Mouse (Mus musculus) intestine, embryonic 14.5 days (tissue): ENCODE data around the gene Zc3h15. TPM values are rescaled to one million over a fixed set of nuclear protein-coding genes. Genes with fewer than 3 reads are reported as not detected.

Experiments used
- ATAC-seq: fragments of 200-750 bp; cut with Nextera tagmentation; replicated peaks from 2 replicates; pipeline ENCODE4 v1.8.0; 2017; ENCODE audit warnings: low read depth, moderate number of reproducible peaks, moderate TSS enrichment, moderate library complexity; ENCODE audit not compliant: low FRiP score, low TSS enrichment
- DNase-seq: peaks from one replicate; pipeline ENCODE4 v3.0.0-alpha.2; 2018; ENCODE audit warnings: low spot score
- H3K27ac ChIP-seq: fragments of 300-500 bp; sonication (generic); 2 replicates; pipeline ENCODE4 v1.5.1; 2014; ENCODE audit warnings: low read depth, mild to moderate bottlenecking, control low read depth
- H3K27me3 ChIP-seq: fragments of 300-500 bp; sonication (generic); replicated peaks from 2 replicates; pipeline ENCODE4 v1.6.1; 2014; ENCODE audit warnings: low read length, control low read depth; ENCODE audit not compliant: control insufficient read depth, insufficient read depth
- H3K36me3 ChIP-seq: fragments of 300-500 bp; sonication (generic); 2 replicates; pipeline ENCODE4 v1.6.1; 2014; ENCODE audit warnings: low read length, control low read depth; ENCODE audit not compliant: control insufficient read depth, insufficient read depth
- H3K4me1 ChIP-seq: fragments of 300-500 bp; sonication (generic); replicated peaks from 2 replicates; pipeline ENCODE4 v1.6.1; 2014; ENCODE audit warnings: low read length, control low read depth, mixed read lengths; ENCODE audit not compliant: control insufficient read depth, insufficient read depth
- H3K4me2 ChIP-seq: fragments of 300-500 bp; sonication (generic); 2 replicates; pipeline ENCODE4 v1.6.1; 2014; ENCODE audit warnings: low read length
- H3K4me3 ChIP-seq: fragments of 300-500 bp; sonication (generic); 2 replicates; pipeline ENCODE4 v1.5.1; 2014; ENCODE audit warnings: low read depth, low read length, control low read depth, mixed read lengths
- H3K9ac ChIP-seq: fragments of 300-500 bp; sonication (generic); 2 replicates; pipeline ENCODE4 v1.6.1; 2014; ENCODE audit warnings: mild to moderate bottlenecking, low read length
- H3K9me3 ChIP-seq: fragments of 300-500 bp; sonication (generic); 2 replicates; pipeline ENCODE4 v1.6.1; 2016; ENCODE audit warnings: low read length, control low read depth; ENCODE audit not compliant: control insufficient read depth
- WGBS: fragments of 180-500 bp; shearing (Covaris S2); extraction: QIAGEN DNeasy Blood & Tissue Kit; methylation state at CpG from one replicate; pipeline ENCODE4 v1.1.7; 2014; 5-methylcytosine and 5-hydroxymethylcytosine counted together
- polyA plus RNA-seq: library from polyadenylated mRNA; unstranded; fragments of >200 nt; fragmentation: Nextera tagmentation; extraction: Ambion mirVana; gene quantifications from 2 replicates; pipeline ENCODE4 v1.2.1, GENCODE M21; 2014

Gene Zc3h15
- polyA plus RNA-seq, 1 experiment from 2014 or later = 120 TPM

GRCm38 (mm10) chr2:83681332-83681731 is 37.1 kb downstream of the Zc3h15 start:
- DNase-seq (no peak), ATAC-seq (no peak)
- Histone ChIP-seq H3K4me3 (no peak overlapping the region), H3K27me3 (no peaks in the 10 kb centered on the region), H3K4me1 (peaks cover 13% of the 10 kb centered on the region), H3K27ac (no peak overlapping the region), H3K9me3 (no peaks in the 10 kb centered on the region), H3K36me3 (no peaks in the 10 kb centered on the region), H3K9ac (no peak overlapping the region), H3K4me2 (no peak overlapping the region; the same call in 1 of the 2 replicates)
- WGBS = 64% methylated on average over 8 of the region's 8 CpGs

DNA sequence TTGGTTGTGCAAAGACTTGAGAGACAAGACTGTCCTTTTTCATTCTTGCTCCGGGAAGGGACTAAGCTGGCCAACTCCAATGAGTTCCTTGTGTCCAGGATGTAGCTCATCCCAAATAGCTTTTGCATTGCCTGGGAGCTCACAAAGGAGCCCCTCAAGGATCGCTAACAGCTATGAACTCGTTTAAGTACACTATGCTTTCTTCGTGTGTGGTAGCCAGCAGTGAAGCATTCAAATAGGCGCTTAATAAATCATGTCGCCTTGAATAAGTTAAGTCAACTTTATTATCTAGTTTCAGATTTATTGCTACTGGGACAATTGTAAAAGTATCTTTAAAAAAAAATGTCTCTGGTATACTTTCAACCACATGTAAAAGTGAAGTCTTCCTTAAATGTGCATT is 37.5 kb downstream of the Zc3h15 start:
- Histone ChIP-seq H3K9ac (no peak overlapping the region), H3K27me3 (no peaks in the 10 kb centered on the region), H3K4me2 (no peak overlapping the region), H3K36me3 (no peaks in the 10 kb centered on the region), H3K4me3 (no peak overlapping the region), H3K9me3 (no peaks in the 10 kb centered on the region), H3K27ac (no peak overlapping the region), H3K4me1 (peaks cover 13% of the 10 kb centered on the region)
- DNase-seq (no peak), ATAC-seq (no peak)
- WGBS = 40% methylated on average over 6 of the region's 6 CpGs

GRCm38 (mm10) chr2:83682282-83682681 is 38.0 kb downstream of the Zc3h15 start:
- no peaks in the 10 kb centered on the region for H3K27me3 ChIP-seq
- H3K9ac ChIP-seq = no peak overlapping the region
- H3K36me3 ChIP-seq = no peaks in the 10 kb centered on the region
- no peaks in the 10 kb centered on the region for H3K9me3 ChIP-seq
- DNase-seq = no peak
- peaks cover 13% of the 10 kb centered on the region for H3K4me1 ChIP-seq
- no peak overlapping the region for H3K4me3 ChIP-seq
- H3K4me2 ChIP-seq = no peak overlapping the region
- ATAC-seq = no peak
- 24% methylated on average over 8 of the region's 8 CpGs for WGBS
- no peak overlapping the region for H3K27ac ChIP-seq

DNA sequence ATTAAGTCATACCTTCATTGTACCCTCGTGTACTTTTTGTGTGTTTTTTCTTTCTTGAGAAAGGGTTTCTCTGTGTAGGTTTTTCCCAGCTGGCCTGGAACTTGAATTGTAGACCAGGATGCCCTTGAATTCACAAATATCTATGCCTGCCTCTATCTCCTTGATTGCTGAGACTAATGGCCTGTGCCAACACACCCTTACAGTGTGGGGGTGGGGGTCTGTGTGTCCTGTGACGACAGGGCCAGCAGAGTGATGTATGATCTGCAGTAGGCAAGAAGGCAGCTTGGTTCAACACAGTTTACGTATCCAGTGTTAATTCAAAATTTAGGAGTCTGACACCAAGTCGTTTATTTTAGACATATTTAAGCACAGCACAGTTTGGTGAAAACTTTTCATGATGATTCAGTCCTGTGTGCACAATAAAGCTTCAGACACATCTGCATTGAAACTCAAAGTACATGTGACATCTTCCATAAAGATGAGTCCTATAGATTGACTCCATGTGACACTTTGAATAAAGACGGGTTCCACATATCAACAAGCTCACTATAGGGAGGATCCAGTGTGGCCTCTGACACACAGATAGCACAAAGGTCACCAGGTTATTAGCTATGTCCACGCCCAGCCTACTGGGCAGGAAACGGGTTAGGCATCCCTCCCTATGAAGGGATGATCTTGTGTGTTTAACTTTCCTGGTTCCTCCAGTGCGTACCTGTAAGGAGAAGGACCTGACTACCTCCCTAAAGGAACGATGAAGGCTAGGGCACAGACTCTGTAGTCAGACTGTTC is 39.7 kb downstream of the Zc3h15 start:
- Histone ChIP-seq H3K9ac (no peak overlapping the region), H3K4me3 (no peak overlapping the region), H3K27ac (no peak overlapping the region), H3K27me3 (no peaks in the 10 kb centered on the region), H3K36me3 (no peaks in the 10 kb centered on the region), H3K9me3 (peaks cover under 1% of the 10 kb centered on the region; the same call in 1 of the 2 replicates), H3K4me2 (no peak overlapping the region), H3K4me1 (peaks cover 13% of the 10 kb centered on the region)
- DNase-seq (no peak), ATAC-seq (no peak; the same call in 1 of the 2 replicates)
- WGBS = 67% methylated on average over 9 of the region's 9 CpGs

DNA sequence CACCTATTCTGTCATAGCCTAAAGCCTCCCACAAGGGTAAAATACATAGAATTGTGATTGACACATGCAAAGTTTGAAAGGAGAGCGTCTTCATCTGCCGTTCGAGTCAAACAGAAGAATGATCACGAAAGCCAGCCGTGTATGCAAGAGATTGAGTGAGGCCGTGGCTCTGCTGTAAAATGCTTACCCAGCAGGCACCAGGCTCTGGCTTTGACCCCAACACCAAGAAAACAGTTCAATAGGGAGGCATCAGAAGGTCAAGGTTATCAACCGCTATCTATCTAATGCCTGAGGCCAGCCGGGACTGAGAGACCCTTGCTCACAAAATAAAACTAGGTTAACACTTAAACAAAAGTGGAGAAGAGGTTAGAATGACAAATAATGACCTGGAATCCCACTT is 40.5 kb downstream of the Zc3h15 start:
- no peak for DNase-seq
- no peak overlapping the region for H3K4me3 ChIP-seq
- H3K4me1 ChIP-seq = peaks cover 13% of the 10 kb centered on the region
- H3K4me2 ChIP-seq = no peak overlapping the region
- no peaks in the 10 kb centered on the region for H3K36me3 ChIP-seq
- no peak overlapping the region for H3K9ac ChIP-seq
- no peak overlapping the region for H3K27ac ChIP-seq
- ATAC-seq = no peak
- WGBS = 76% methylated on average over 8 of the region's 8 CpGs
- peaks cover 3% of the 10 kb centered on the region; the same call in 1 of the 2 replicates for H3K9me3 ChIP-seq
- H3K27me3 ChIP-seq = no peaks in the 10 kb centered on the region

DNA sequence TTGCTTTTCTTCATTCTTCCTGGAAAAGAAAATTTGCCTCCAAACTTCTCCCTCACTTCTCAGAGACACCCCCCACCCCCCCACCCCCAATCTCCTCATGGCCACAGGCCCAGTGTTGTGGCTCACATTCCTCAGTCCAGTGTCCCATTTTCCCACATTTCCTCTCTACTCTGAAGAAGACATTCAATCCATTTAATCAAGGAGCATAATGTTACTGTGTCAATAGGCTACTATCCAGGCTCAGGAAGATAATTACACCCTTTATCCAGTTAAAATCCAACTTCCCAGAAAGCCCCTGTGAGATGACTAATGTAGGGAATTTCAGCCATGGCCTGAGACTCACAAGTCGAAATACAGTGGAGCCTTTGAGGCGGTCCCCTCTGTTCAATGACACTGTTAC is 46.1 kb downstream of the Zc3h15 start:
- no peaks in the 10 kb centered on the region for H3K36me3 ChIP-seq
- no peaks in the 10 kb centered on the region for H3K27me3 ChIP-seq
- H3K4me3 ChIP-seq = no peak overlapping the region
- 0 out of 2 replicates have a peak, but pooled peaks have one; percentile 15 for ATAC-seq
- H3K9me3 ChIP-seq = peaks cover 3% of the 10 kb centered on the region; the same call in 1 of the 2 replicates
- no peaks in the 10 kb centered on the region for H3K4me1 ChIP-seq
- no peak overlapping the region for H3K27ac ChIP-seq
- H3K9ac ChIP-seq = no peak overlapping the region
- no peak overlapping the region for H3K4me2 ChIP-seq
- WGBS = 59% methylated on average over 2 of the region's 2 CpGs
- no peak for DNase-seq

DNA sequence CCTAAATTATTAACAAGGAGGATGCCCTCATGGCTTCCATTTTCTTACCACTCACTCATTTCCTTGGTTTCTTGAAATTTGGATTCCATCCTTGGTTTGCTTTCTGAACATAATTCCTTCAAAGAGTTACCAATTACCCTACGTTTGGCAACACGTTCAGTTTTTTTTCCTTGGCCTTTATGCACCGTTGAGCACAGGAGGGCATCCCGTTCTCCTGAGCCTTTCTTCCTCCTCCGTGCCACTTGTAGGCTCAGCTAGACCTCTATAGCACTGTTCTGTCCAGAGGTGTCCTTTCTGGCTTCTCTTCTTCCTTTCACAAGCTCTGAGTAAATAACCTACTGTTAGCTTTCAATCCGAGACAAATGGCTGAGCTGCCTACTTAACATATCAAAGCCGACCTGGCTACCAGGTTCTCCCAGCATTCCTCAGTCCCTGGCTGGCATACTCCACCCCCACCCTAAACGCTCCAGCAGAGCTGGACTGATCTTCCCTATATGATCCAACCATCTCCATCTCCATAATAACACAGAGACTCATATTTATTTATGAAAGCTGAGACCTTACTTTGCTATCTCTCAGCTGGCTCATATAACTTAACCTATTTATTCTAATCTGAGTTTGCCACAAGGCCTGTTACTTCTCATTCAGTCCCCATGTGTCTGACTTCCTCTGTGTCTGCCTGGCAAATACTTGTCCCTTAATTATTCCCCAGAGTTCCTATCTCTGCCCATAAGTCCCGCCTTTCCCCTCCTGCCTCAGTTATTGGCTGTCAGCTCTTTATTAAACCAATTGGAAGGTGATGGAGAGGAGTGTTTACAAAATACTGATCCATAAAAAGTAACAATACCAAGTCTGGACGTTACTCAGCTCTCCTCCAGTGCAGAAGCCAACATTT is 48.7 kb downstream of the Zc3h15 start:
- DNase-seq = no peak
- Histone ChIP-seq H3K27me3 (no peaks in the 10 kb centered on the region), H3K4me1 (no peaks in the 10 kb centered on the region), H3K36me3 (no peaks in the 10 kb centered on the region), H3K27ac (no peak overlapping the region), H3K4me2 (no peak overlapping the region), H3K9me3 (peaks cover 3% of the 10 kb centered on the region; the same call in 1 of the 2 replicates), H3K4me3 (no peak overlapping the region), H3K9ac (no peak overlapping the region)
- 44% methylated on average over 10 of the region's 10 CpGs for WGBS
- ATAC-seq = no peak

- 66% methylated on average over 7 of the region's 7 CpGs for WGBS
- no peak for ATAC-seq
These were observed 49.8 kb downstream of the Zc3h15 start for GRCm38 (mm10) chr2:83694061-83694460.

More at GRCm38 (mm10) chr2:83694061-83694460, 49.8 kb downstream of the Zc3h15 start:
- Histone ChIP-seq H3K36me3 (no peaks in the 10 kb centered on the region), H3K9me3 (peaks cover under 1% of the 10 kb centered on the region; the same call in 1 of the 2 replicates), H3K27ac (no peak overlapping the region), H3K4me1 (no peaks in the 10 kb centered on the region), H3K4me2 (no peak overlapping the region), H3K9ac (no peak overlapping the region), H3K4me3 (no peak overlapping the region), H3K27me3 (no peaks in the 10 kb centered on the region)
- no peak for DNase-seq
